Mouse (Mus musculus) kidney, adult 2 months (tissue): ENCODE data around the gene Myl4. TPM values are rescaled to one million over a fixed set of nuclear protein-coding genes. Genes with fewer than 3 reads are reported as not detected.
A peak's percentile ranks its signal among the peaks of the same experiment; 100 is the strongest.

Source experiments
- DNase-seq: peaks from one replicate; pipeline ENCODE4 v3.0.0; 2021
- H3K27ac ChIP-seq: fragments of 200-500 bp; 2 replicates; pipeline ENCODE4 v1.5.1; 2012; ENCODE audit warnings: low read depth, low read length, control low read depth, inconsistent platforms; ENCODE audit not compliant: insufficient read depth
- H3K27me3 ChIP-seq: fragments of 200-500 bp; replicated peaks from 2 replicates; pipeline ENCODE4 v1.6.1; 2012; ENCODE audit warnings: mild to moderate bottlenecking, moderate library complexity, low read length, inconsistent platforms; ENCODE audit not compliant: control insufficient read depth, insufficient read depth
- H3K36me3 ChIP-seq: fragments of 200-500 bp; 2 replicates; pipeline ENCODE4 v1.6.1; 2012; ENCODE audit warnings: mild to moderate bottlenecking, moderate library complexity, low read length, inconsistent platforms; ENCODE audit not compliant: control insufficient read depth, insufficient read depth
- H3K4me1 ChIP-seq: fragments of 200-500 bp; 2 replicates; pipeline ENCODE4 v1.6.1; 2011; ENCODE audit warnings: low read length; ENCODE audit not compliant: control insufficient read depth, insufficient read depth
- H3K4me3 ChIP-seq: fragments of 200-500 bp; 2 replicates; pipeline ENCODE4 v1.5.1; 2011; ENCODE audit warnings: mild to moderate bottlenecking, low read depth, low read length, control low read depth; ENCODE audit not compliant: insufficient read depth
- CTCF ChIP-seq: fragments of 200-500 bp; conservative IDR thresholded peaks from 2 replicates; pipeline ENCODE4 v1.5.1; 2011; ENCODE audit warnings: low read depth, mild to moderate bottlenecking, control low read depth, low read length, moderate library complexity, mixed read lengths; ENCODE audit not compliant: insufficient read depth, insufficient read length
- POLR2A ChIP-seq: fragments of 200-500 bp; IDR thresholded peaks from one replicate; pipeline ENCODE4 v1.6.1; 2011; ENCODE audit warnings: low read depth, low read length, control low read depth
- WGBS: fragments of 180-500 bp; shearing (Covaris S2); methylation state at CpG from one replicate; pipeline ENCODE4 v1.1.7; 2018; 5-methylcytosine and 5-hydroxymethylcytosine counted together
- polyA plus RNA-seq: library from polyadenylated mRNA; depleted of rRNA; stranded (reverse); fragments of >200 nt; gene quantifications from 2 replicates; pipeline ENCODE4 v1.2.3, GENCODE M21; 2012

Gene Myl4
- polyA plus RNA-seq, 1 experiment = 2.0 TPM

DNA sequence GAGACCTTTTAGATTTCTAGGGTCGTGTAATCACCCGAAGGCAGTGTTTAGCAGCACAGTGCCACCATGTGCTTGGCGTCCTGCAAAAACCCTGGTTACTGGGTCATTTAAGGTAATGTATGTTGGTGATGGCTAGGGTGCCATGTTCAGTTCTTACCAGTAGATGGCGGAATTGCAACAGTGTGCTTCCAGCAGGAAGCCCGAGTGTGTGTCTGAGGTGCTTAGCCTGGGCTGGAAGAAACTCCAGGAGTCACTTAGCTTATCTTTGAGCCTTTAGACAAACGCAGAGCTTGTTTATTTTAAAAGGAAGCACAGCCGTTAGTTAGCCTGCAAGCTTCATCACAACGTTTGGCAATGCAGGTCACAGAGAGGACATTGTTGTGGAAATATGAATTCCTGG is 39.7 kb downstream of the Myl4 start:
- no peak overlapping the region for H3K4me3 ChIP-seq
- H3K36me3 ChIP-seq = no peaks in the 10 kb centered on the region
- WGBS = 1% methylated on average over 8 of the region's 8 CpGs
- no peak overlapping the region for H3K27ac ChIP-seq
- H3K4me1 ChIP-seq = no peaks in the 10 kb centered on the region
- DNase-seq = peak; percentile 84
- H3K27me3 ChIP-seq = no peaks in the 10 kb centered on the region
- TF ChIP-seq CTCF (peak; percentile 96), POLR2A (no peak)

GRCm38 (mm10) chr11:104592066-104592835 is 41.8 kb downstream of the Myl4 start:
- Histone ChIP-seq H3K36me3 (no peaks in the 10 kb centered on the region), H3K27ac (no peak overlapping the region), H3K4me1 (no peaks in the 10 kb centered on the region), H3K4me3 (no peak overlapping the region), H3K27me3 (no peaks in the 10 kb centered on the region)
- DNase-seq = peak; percentile 21
- 71% methylated on average over 13 of the region's 13 CpGs for WGBS
- TF ChIP-seq CTCF (no peak), POLR2A (no peak)

GRCm38 (mm10) chr11:104596365-104596764 is 45.9 kb downstream of the Myl4 start:
- no peaks in the 10 kb centered on the region for H3K4me1 ChIP-seq
- no peaks in the 10 kb centered on the region for H3K27me3 ChIP-seq
- 51% methylated on average over 10 of the region's 10 CpGs for WGBS

DNA sequence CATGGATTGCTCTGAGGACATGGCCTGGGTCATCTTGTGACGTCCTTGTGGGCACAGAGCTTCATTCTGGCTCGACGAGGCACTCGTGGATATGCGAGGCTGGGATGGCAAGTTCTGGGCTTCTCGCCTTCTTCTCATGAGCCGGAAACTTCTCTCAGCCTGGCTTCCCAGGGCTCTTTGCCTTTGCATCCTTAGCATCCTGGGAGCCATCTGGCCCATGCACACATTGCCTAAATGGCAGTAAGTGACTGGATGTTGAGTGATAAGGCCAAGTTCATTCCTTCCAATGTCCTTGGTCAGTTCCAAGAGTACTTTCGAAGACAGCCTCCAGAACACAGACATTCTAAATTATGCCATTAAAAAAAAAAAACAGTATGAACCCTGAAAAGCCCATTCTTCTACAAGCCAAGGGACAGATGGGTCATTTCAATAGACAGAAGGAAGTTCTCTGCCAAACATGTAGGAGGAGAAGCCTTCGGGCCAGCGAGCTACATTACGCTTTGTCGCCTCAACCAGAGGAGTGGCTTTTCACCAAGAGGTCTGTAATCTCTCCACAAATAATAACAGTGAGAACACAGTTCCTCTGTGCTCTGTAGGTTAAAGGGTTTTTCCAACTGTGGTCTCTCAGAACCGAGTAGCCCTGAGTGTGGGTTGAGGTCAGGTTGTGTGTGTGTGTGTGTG is 48.9 kb downstream of the Myl4 start:
- Histone ChIP-seq H3K36me3 (no peaks in the 10 kb centered on the region), H3K27ac (no peak overlapping the region), H3K27me3 (no peaks in the 10 kb centered on the region), H3K4me1 (no peaks in the 10 kb centered on the region), H3K4me3 (no peak overlapping the region)
- TF ChIP-seq POLR2A (no peak), CTCF (no peak)
- DNase-seq = peak; percentile 29
- WGBS = 72% methylated on average over 13 of the region's 13 CpGs

More at GRCm38 (mm10) chr11:104596365-104596764, 45.9 kb downstream of the Myl4 start:
- Histone ChIP-seq H3K27ac (no peak overlapping the region), H3K36me3 (no peaks in the 10 kb centered on the region), H3K4me3 (no peak overlapping the region)
- peak; percentile 57 for DNase-seq
- TF ChIP-seq CTCF (no peak), POLR2A (no peak)

DNA sequence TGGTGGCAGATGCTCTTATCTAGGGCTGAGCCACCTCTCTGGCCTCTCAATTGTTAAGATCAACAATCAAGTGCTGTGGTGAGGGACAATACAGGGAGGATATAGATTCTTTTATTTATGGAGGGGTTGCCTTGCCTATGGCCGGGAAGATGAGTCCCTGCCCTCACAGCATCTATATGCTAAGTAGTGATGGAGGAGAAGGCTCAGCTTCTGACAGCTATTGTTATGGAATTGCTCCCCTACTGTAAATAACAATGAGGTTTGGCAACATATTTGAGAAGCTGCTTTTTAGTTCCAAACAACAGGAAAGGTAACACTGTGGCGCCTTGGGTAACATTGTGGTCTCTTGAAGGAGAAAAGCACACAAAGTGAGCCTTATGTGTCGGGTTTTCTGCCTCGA is 50.2 kb downstream of the Myl4 start:
- 72% methylated on average over 4 of the region's 4 CpGs for WGBS

GRCm38 (mm10) chr11:104604192-104604591 is 53.7 kb downstream of the Myl4 start:
- 62% methylated on average over 6 of the region's 6 CpGs for WGBS
- H3K27me3 ChIP-seq = no peaks in the 10 kb centered on the region
- DNase-seq = no peak
- peaks cover 4% of the 10 kb centered on the region for H3K4me1 ChIP-seq
- no peak overlapping the region for H3K27ac ChIP-seq
- no peaks in the 10 kb centered on the region for H3K36me3 ChIP-seq
- no peak overlapping the region for H3K4me3 ChIP-seq
- TF ChIP-seq CTCF = no peak
- TF ChIP-seq POLR2A = no peak

More for the DNA sequence above, 50.2 kb downstream of the Myl4 start:
- DNase-seq = no peak
- H3K4me3 ChIP-seq = no peak overlapping the region
- H3K4me1 ChIP-seq = no peaks in the 10 kb centered on the region
- H3K27ac ChIP-seq = no peak overlapping the region
- H3K27me3 ChIP-seq = no peaks in the 10 kb centered on the region
- TF ChIP-seq CTCF (no peak), POLR2A (no peak)
- H3K36me3 ChIP-seq = no peaks in the 10 kb centered on the region
